Mouse (Mus musculus) brain, embryonic 18.5 days (tissue): ENCODE measurements around the gene Olfr1158.
"Not testable (repeated sequence)": the region's sequence is repeated elsewhere in the genome, so short reads cannot be mapped to it uniquely, and the experiment has no call there.

Source experiments
- DNase-seq: peaks from one replicate; pipeline ENCODE4 v3.0.0-alpha.2; 2012; ENCODE audit warnings: low read depth, low spot score

Gene Olfr1158

GRCm38 (mm10) chr2:87989813-87990212 is at the start of gene Olfr1158:
Gene Olfr1158, plus strand, starts transcription at chr2:87990113.
- no peak for DNase-seq

DNA sequence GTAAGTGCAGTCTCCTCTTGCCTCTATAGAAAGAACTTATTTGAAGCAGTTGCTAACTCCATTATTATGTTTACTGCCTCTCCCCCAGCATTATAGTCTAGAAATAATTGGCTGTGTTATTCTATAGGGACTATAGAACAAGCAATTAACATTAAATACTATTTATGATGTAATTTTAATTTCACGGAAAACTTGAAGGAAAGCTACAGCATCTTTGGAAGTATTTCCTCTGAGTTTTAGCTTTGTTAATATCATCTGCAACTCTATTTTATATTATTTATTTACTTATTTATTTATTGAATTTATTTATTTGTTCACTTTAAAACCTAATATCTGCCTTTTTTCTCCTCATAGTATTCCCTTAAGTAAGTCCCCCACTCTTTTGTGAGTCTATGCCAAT is 44.9 kb upstream of the Olfr1158 start, which contains the start of gene Olfr1155:
Gene Olfr1155 (minus strand): TSS at position 101 of the 400 bp plus-strand sequence.
- no peak for DNase-seq

- no peak for DNase-seq
Observed at GRCm38 (mm10) chr2:87953000-87953399, 36.9 kb upstream of the Olfr1158 start, which contains the start of gene Olfr1156. Gene Olfr1156, minus strand, starts transcription at chr2:87953100.

GRCm38 (mm10) chr2:87968199-87968598 is 21.7 kb upstream of the Olfr1158 start, which contains the start of gene Olfr1157:
Gene Olfr1157, minus strand, starts transcription at chr2:87968299.
- DNase-seq, result no peak

GRCm38 (mm10) chr2:87974563-87974962 is 15.3 kb upstream of the Olfr1158 start, which contains the start of gene Olfr74:
Gene Olfr74, minus strand, starts transcription at chr2:87974663.
- no peak for DNase-seq

DNA sequence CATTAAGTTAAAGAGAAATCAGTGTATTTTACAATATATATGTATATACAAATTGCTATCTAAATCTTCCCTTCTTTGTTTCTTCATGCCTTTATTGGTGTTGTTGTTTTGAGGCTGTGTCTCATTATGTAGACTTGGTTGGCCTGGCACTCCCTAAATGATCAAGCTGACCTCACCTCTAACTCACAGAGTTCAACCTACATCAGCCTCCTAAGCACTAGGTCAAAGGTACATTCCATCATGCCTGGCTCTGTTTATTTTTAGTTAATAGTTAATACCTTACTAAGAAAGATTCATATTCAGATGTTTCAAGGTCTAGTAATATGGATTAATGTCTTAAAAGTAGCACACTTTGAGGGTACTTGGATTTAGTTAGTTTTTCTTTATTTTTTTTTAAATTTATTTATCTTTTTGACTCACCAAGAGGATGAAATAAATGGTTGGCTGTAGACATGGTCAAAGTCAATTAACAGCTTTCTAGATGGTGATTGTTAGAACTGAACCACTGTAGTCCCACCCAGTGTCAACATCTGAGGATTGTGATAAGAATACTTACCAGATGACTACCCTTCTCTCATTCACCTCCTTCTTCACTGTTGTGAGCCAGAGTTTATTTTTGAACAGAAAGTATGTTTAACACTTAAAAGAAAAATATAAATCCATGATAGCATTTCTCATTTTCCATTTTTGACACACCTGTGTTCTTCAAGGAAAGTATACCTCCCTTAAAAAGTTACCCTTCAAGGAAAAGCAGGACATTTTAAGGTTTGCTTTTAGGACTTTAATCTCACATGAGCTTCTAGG is 17.8 kb downstream of the Olfr1158 start, which contains the start of gene Olfr1160:
Gene Olfr1160 (minus strand): TSS at position 754 of the 804 bp plus-strand sequence.
- no peak for DNase-seq

DNA sequence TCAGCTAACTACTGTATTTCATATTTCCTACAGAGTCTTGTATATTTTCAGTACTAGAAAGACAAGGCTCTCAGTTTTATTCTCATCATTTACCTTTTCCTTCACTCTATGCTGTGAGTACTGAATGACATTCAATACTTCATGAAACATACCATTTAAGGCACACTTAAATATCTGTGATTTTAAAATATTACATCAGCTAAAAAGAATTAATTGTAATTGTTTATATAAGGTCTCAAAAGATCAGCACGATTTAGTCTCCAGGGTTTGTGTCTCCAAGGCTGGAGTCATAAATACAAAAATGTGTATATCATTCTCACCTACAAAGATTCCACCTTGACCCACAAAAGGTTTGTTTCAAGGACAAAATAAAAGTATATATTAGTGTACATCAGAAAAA is 32.6 kb downstream of the Olfr1158 start, which contains the start of gene Olfr1161:
Gene Olfr1161 (plus strand): TSS at position 301 of the 400 bp plus-strand sequence.
- not testable (repeated sequence) for DNase-seq

DNA sequence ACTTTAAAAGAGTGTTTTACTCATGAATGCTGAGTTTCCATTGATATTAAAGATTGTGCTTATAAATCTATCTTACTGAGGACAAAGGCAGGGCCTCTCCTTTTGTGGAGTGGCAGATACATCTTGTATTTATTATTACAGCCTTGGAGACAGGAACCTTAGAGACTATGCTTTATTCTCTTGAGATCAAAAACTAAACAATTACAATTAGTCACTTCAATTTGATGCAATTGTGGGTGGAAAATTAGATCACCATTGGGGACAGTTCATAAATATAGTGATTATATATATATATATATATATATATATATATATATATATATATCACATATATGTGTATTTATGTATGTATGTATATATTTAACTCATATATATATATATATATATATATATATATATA is 47.7 kb downstream of the Olfr1158 start, which contains the start of gene Olfr73:
Gene Olfr73 (minus strand): TSS at position 101 of the 400 bp plus-strand sequence.
- no peak for DNase-seq
